Mouse (Mus musculus): Measurements from ENCODE around the gene Psmg1.
"Not testable (repeated sequence)": the region's sequence is repeated elsewhere in the genome, so short reads cannot be mapped to it uniquely, and the experiment has no call there.

The Psmg1 gene

DNA sequence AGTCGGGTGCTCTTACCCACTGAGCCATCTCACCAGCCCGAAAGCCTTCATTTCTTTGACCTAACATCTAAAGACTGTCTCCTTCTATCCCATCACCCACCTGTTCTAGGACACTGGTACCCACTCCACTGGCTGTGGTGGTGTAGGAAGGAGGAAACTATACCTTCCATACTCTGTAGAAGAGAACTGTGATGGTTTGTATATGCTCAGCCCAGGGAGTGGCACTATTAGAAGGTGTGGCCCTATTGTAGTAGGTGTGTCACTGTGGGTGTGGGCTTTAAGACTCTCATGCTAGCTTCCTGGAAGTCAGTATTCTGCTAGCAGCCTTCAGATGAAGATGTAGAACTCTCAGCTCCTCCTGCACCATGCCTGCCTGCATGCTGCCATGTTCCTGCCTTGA, 30.1 kb downstream of the Psmg1 start:
- DNase-seq (ENCODE audit: low read depth, low spot score): not testable (repeated sequence)

DNA sequence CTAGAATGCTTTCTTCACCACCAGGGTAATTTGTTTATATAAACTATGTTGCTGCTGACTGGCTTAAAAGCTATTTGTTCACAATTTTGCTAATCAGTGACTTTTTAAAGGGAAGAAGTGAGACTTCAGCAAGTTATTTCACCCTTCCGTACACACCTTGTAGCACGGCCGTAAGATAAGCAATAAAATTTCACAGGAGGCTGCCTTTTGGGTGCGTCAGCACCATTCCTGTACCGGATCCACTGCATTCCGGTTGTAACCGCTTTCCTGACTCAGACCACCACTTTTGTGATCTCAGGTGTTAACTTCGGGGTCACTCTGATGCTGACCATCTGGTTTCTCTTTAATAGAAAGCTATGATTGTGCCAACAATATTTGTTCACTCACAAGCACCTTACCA, 32.7 kb downstream of the Psmg1 start:
- no peak for DNase-seq (ENCODE audit: low read depth, low spot score)

DNA sequence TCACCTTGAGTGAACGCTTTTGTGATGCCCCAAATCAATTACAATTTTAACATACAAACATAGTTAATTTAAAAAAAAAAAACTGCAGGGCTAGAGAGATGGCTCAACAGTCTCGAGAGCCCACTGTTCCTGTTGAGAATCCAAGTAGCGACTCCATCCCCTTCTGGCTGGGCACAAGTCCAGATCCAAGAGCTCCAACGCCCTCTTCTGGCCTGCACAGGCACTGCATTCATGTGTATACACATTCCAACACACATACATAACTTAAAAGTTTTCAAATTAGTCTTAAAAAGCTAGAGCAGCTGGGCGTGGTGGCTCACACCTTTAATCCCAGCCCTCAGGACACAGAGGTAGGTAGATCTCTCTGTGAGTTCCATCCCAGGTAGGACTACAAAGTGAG, 34.1 kb downstream of the Psmg1 start:
- peak; percentile 33 for DNase-seq (ENCODE audit: low read depth, low spot score)

DNA sequence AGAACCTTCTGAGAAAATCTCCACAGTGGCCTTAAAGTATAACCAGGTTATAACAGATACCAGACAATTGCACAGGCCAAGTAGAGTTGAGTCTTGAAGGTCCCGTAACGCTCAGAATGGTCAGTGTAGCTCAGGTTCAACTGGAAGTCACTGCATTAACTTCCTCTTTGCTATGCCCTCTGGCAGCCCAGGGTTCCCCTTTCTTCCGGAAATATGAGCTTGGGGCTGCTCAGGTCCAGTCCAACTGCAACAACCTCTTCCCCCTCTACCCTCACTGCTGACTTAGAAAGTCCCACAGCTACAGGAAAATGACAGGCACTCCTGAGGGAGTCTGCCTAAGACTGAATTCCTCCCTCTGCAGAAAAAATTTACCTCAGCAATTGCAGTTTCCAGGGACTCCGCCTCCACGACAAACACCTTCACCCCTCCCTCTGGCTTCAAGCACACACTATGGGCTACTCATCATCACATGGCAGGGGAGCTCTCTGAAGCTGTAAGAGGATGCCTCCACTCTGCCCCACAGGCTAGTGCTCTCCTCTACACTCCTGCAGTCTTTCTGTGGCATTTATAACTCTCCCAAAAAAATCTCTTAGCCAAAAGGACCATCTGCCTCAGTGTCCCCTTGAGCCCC, 34.9 kb downstream of the Psmg1 start:
- DNase-seq (ENCODE audit: low read depth, low spot score): no peak

DNA sequence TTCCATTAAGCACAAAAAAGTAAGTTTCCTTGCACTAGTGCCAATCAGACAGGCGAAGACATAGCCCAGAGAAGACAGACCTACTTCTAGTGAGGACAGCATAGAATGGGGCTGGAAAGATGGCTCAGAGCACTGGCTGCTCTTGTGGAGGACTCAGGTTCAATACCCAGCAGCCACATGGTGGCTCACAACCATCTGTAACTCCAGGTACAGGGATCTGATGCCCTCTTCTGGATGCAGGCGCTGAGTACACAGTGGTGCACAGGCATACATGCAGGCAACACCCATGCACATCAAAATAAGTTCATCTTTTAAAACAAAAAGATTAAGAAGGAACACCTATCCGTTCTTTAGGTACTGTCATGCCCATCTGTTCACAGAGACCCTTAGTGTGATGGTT, 36.4 kb downstream of the Psmg1 start:
- no peak for DNase-seq (ENCODE audit: low read depth, low spot score)

DNA sequence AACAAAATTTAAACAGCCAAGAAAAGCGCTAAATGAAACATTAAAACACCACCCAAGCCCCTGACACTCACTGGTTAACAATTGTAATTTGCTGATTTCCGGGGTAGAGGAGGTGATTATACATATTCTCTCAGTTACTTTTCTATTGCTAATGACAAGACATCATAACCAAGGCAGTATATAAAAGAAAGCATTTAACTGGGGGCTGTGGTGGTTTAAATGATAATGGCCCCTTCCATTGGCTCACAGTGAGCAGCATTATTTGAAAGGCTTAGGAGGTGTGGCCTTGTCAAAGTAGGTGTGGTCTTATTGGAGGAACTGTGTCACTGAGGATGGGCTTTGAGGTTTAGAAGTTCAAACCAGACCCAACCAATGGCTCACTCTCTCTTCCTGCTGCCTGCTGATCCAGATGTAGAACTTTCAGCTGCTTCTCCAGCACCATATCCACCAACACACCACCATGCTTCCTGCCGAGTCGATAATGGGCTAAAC, 37.6 kb downstream of the Psmg1 start:
- no peak for DNase-seq (ENCODE audit: low read depth, low spot score)

DNA sequence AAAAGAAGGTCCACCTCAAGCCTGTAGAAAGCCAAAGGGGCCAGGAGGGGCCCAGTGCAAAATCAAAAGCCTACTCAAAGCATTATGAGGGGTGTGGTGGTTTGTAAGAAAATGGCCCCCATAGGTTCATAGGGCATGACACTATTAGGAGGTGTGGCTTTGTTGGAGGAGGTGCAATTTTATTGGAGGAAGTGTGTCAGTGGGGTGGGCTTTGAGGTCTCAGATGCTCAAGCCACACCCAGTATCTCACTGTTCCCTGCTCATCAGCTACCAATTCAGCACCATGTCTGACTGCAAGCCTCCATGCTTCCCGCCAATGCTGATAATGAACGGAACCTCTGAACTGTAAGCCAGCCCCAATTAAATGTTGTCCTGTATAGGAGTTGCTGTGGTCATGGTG, 39.3 kb downstream of the Psmg1 start:
- DNase-seq (ENCODE audit: low read depth, low spot score): no peak

DNA sequence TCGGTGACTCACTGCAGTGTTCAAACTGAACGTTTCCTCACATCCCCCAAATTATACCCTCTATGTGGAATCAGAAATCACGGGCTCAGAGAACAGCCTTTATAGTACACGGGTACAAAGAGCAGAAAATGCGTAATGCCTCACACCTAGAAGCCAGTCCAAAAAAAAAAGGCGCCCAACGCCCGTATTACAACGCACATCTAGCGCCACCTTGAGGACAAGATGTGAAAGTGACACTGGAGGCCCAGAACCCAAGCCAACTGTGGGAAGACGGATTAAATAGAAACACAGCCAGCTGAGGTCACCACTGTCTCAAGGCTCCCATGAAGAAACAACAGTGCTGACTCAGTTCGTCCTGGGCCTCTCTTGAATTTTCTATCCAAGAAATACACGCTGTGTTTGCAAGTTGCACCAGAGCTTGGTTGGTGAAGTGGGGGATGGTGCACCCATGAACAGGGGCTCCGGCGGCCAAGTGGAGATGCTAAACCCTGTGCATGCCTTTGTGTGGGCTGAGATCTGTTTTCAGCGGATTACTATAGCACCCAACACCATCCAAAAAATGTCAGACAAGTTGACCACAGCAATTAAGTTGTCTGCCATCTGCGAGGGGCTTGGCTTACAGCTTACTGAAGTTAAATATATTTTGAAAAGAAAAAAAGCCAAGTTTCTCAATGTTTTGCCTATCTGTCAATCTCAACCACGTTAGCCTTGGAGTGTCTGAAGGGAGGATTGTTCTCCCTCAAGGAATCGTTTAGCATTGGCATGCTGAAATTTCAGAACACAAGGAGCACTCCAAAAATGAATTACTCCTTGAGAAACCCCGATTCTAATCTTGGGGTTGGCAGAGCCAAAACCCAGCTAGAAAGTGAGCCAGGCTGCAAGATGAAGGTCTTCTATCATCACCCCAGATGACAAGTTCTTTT, 45.1 kb downstream of the Psmg1 start:
- peak; percentile 89 for DNase-seq (ENCODE audit: low read depth, low spot score)

DNA sequence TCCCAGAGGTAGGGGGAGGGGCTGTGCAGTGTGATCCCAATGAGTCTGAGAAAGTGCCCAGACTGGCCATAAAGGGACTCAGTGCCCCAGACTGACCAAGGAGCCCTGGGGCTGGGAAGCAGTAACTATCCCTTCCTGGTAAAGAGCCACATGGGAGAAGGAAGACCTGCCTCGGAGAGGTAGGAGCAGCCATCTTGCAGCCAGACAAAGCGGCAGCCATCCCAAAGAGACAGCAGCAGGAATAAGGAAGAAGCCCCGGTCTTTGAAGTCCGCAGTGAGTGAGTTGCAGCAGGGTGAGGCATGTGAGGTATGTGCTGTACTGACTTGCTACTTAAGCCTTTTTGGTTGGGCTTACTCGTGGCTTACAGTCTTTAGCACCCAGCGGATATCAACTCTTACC, 47.6 kb downstream of the Psmg1 start:
- DNase-seq (ENCODE audit: low read depth, low spot score): no peak

DNA sequence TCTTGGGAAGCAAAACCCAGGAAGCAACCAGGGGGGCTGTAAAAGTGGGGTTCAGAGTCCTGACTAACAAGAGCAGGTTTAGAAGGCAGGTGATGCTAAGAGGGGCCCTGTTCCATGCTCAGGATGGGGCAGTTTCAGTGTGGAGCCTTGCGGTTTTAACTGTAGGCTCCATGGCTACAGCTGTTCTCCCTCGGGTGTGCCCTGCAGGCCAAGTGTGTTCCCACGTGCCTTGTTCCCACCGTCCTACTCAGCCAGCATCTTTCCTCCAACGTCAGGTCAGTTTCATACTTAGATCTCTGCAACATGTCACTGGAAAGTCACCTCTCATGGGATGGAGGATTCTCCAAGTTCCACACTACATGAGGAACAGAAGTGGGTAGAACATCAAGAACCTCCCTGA, 49.2 kb downstream of the Psmg1 start:
- no peak for DNase-seq (ENCODE audit: low read depth, low spot score)

DNA sequence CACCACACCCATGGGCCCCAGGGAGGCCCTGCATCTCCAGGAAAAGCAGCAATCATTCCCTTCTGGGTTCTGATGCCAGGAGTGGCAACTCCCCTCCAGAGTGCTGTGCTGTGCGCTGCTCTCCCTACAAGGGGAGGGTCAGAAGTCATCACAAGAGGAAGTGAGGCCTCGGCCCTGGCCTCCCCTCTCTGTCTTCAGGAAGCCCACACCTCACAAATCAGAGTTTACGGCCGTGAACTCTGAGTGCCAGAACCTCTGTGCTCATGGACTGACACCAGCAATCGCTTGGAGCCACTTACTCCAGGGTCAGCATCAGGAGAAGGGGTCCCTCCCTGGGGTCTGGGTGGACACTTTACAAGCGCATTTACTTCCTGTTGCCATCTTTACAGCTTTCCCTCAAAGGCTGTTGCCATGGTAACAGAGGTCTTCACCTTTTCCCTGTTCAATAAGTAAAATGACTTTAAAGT, 55.2 kb downstream of the Psmg1 start:
- DNase-seq (ENCODE audit: low read depth, low spot score): peak; percentile 83

DNA sequence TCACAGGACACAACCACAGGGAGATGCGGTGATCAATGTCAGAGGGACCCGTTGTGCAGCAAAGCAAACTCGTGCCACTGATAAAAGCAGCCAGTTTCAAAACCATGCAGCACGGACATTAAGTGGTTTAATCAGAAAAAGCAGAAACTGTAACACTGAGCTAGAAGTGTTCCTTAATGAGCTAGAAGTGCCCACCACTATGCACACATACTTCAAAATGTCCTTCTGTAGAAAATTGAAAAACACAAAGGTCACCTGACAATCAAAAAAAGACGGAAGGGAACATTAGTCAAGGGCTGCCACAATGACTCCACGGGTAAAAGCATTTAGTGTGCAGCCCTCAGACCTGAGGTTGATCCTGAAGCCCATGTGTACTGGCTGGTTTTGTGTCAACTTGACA, 57.9 kb downstream of the Psmg1 start:
- DNase-seq (ENCODE audit: low read depth, low spot score): no peak

DNA sequence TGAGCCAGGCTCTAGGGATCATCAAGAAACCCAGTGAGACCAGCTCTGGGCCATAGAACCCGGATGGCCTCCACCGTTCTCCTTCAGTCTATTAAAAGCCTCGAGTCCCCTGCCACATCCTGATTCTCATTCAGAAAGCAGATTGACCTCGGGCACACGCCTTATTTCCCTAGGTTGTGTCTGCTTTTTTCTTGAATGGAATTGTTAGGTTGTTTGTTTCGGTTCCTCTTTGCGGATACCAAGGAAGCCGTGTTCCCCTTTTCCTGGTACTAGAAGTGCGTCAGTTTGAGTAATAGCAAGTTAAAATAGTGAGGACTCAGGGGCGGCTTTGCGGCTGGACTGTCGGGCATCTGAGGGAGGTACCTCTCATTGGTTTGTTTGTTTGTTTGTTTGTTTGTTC, 59.3 kb downstream of the Psmg1 start:
- DNase-seq (ENCODE audit: low read depth, low spot score): no peak

All from forelimb bud, embryonic 11.5 days (tissue).